Mouse (Mus musculus) embryo, embryonic 9.5 days (tissue): ENCODE measurements around the gene Slc22a15.
A peak's percentile ranks its signal among the peaks of the same experiment; 100 is the strongest.
"Not testable (repeated sequence)": the region's sequence is repeated elsewhere in the genome, so short reads cannot be mapped to it uniquely, and the experiment has no call there.

Experiments
- DNase-seq: peaks from one replicate; pipeline ENCODE4 v3.0.0-alpha.2; 2017; ENCODE audit errors: extremely low spot score

The Slc22a15 gene

GRCm38 (mm10) chr3:101871951-101872350, 52.3 kb downstream of the Slc22a15 start:
- no peak for DNase-seq

- DNase-seq = no peak
These were observed 57.2 kb downstream of the Slc22a15 start for GRCm38 (mm10) chr3:101867001-101867421.

- DNase-seq = no peak
These were observed 62.4 kb downstream of the Slc22a15 start for GRCm38 (mm10) chr3:101861856-101862255.

- DNase-seq = no peak
These were observed 64.1 kb downstream of the Slc22a15 start for GRCm38 (mm10) chr3:101860151-101860550.

GRCm38 (mm10) chr3:101859740-101860139, 64.5 kb downstream of the Slc22a15 start:
- no peak for DNase-seq

GRCm38 (mm10) chr3:101854075-101854474, 70.2 kb downstream of the Slc22a15 start:
- no peak for DNase-seq

GRCm38 (mm10) chr3:101851363-101851762, 72.9 kb downstream of the Slc22a15 start:
- no peak for DNase-seq

- no peak for DNase-seq
These were observed 75.4 kb downstream of the Slc22a15 start, which contains the start of gene Mab21l3 for GRCm38 (mm10) chr3:101848816-101849215. Mab21l3 (minus strand) TSS chr3:101848959.

GRCm38 (mm10) chr3:101846096-101846495, 78.2 kb downstream of the Slc22a15 start:
- no peak for DNase-seq

GRCm38 (mm10) chr3:101842372-101843094, 81.7 kb downstream of the Slc22a15 start:
- no peak for DNase-seq

- DNase-seq = no peak
These were observed 84.9 kb downstream of the Slc22a15 start for GRCm38 (mm10) chr3:101839327-101839726.

- no peak for DNase-seq
These were observed 87.3 kb downstream of the Slc22a15 start for GRCm38 (mm10) chr3:101836971-101837370.

- no peak for DNase-seq
These were observed 87.7 kb downstream of the Slc22a15 start for GRCm38 (mm10) chr3:101836532-101836931.

- DNase-seq = peak; percentile 88
These were observed 88.2 kb downstream of the Slc22a15 start for GRCm38 (mm10) chr3:101836045-101836444.

GRCm38 (mm10) chr3:101831189-101831858, 92.9 kb downstream of the Slc22a15 start:
- DNase-seq = no peak

- no peak for DNase-seq
These were observed 94.2 kb downstream of the Slc22a15 start for GRCm38 (mm10) chr3:101829881-101830616.

GRCm38 (mm10) chr3:101828595-101828994, 95.7 kb downstream of the Slc22a15 start:
- DNase-seq = no peak

GRCm38 (mm10) chr3:101827220-101827715, 97.0 kb downstream of the Slc22a15 start:
- no peak for DNase-seq

GRCm38 (mm10) chr3:101824338-101824737, 99.9 kb downstream of the Slc22a15 start:
- no peak for DNase-seq

GRCm38 (mm10) chr3:101822052-101822451, 102.2 kb downstream of the Slc22a15 start:
- no peak for DNase-seq

- not testable (repeated sequence) for DNase-seq
These were observed 103.5 kb downstream of the Slc22a15 start for GRCm38 (mm10) chr3:101820708-101821107.

- DNase-seq = no peak
These were observed 108.2 kb downstream of the Slc22a15 start for GRCm38 (mm10) chr3:101816006-101816405.
